Mouse (Mus musculus) kidney, adult 9 months (tissue): ENCODE data around the gene Spg21.

ENCODE experiments used
- DNase-seq: peaks from one replicate; pipeline ENCODE4 v3.0.0; 2022

The Spg21 gene

GRCm38 (mm10) chr9:65460732-65461442, at the start of gene Spg21:
TSS of gene Spg21 (plus strand) at chr9:65460947.
- DNase-seq: peak; percentile 98

GRCm38 (mm10) chr9:65411326-65411725, 49.4 kb upstream of the Spg21 start:
- no peak for DNase-seq

GRCm38 (mm10) chr9:65417738-65418137, 43.0 kb upstream of the Spg21 start:
- no peak for DNase-seq

- no peak for DNase-seq
Observed at GRCm38 (mm10) chr9:65419633-65420032, 41.1 kb upstream of the Spg21 start.

- peak; percentile 90 for DNase-seq
Observed at GRCm38 (mm10) chr9:65422760-65423501, 37.8 kb upstream of the Spg21 start, which contains the start of gene Slc51b. TSS of gene Slc51b (minus strand) at chr9:65422955.

GRCm38 (mm10) chr9:65424393-65424792, 36.4 kb upstream of the Spg21 start:
- DNase-seq: no peak

GRCm38 (mm10) chr9:65427511-65427910, 33.2 kb upstream of the Spg21 start:
- peak; percentile 85 for DNase-seq

- DNase-seq: peak; percentile 56
Observed at GRCm38 (mm10) chr9:65428003-65428402, 32.7 kb upstream of the Spg21 start.

- DNase-seq: no peak
Observed at GRCm38 (mm10) chr9:65430401-65430800, 30.3 kb upstream of the Spg21 start.

GRCm38 (mm10) chr9:65430921-65431320, 29.8 kb upstream of the Spg21 start:
- no peak for DNase-seq

GRCm38 (mm10) chr9:65432236-65432635, 28.5 kb upstream of the Spg21 start:
- DNase-seq: peak; percentile 93

GRCm38 (mm10) chr9:65434140-65434539, 26.6 kb upstream of the Spg21 start:
- peak; percentile 65 for DNase-seq

- DNase-seq: no peak
Observed at GRCm38 (mm10) chr9:65435211-65435610, 25.5 kb upstream of the Spg21 start.

GRCm38 (mm10) chr9:65435671-65436301, 25.0 kb upstream of the Spg21 start, which contains the start of gene Mtfmt:
TSS of gene Mtfmt (plus strand) at chr9:65435782.
- DNase-seq: peak; percentile 96

GRCm38 (mm10) chr9:65444692-65445091, 16.1 kb upstream of the Spg21 start:
- DNase-seq: no peak

- no peak for DNase-seq
Observed at GRCm38 (mm10) chr9:65447951-65448350, 12.8 kb upstream of the Spg21 start.

- DNase-seq: no peak
Observed at GRCm38 (mm10) chr9:65458975-65459374, 1.8 kb upstream of the Spg21 start.

- no peak for DNase-seq
Observed at GRCm38 (mm10) chr9:65460198-65460597, 549 bp upstream of the Spg21 start.

GRCm38 (mm10) chr9:65462544-65462943, 1.8 kb downstream of the Spg21 start:
- no peak for DNase-seq

GRCm38 (mm10) chr9:65464161-65464560, 3.4 kb downstream of the Spg21 start:
- peak; percentile 71 for DNase-seq

- DNase-seq: no peak
Observed at GRCm38 (mm10) chr9:65465241-65465640, 4.5 kb downstream of the Spg21 start.

- no peak for DNase-seq
Observed at GRCm38 (mm10) chr9:65467686-65468085, 6.9 kb downstream of the Spg21 start.

- DNase-seq: no peak
Observed at GRCm38 (mm10) chr9:65472769-65473168, 12.0 kb downstream of the Spg21 start.

GRCm38 (mm10) chr9:65479158-65479557, 18.4 kb downstream of the Spg21 start:
- DNase-seq: no peak
